11 mouse cellular contexts compared by ENCODE assay signal in the genomic region with DNA sequence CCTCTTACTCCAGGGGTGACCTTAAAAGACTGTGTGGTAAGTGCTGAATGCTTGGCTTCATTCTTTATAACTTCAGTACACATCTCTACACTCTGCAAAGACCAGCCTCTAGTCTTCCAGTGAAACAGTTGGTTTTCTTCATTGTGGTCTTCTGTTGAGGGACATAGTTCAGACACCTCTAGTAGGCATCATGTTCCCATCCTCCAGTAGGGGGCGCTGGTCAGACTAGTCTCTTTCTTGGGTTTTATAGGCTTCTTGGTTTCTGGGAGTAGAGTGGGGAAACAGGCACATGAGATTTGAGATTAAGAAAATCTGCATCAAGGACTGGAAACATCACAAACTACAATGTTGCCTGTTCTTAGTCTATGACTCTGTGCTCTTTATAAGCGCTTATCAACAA. TPM values are rescaled to one million over a fixed set of nuclear protein-coding genes. Genes with fewer than 3 reads are reported as not detected.
DNase-seq lines count a peak whose midpoint lies in the region; TF ChIP-seq lines count a peak whose summit lies in the region.
"Had no signal": no experiment of that assay in that cellular context is flagged by ENCODE, and none has a peak within 500 bp of the region (broad histone marks: within the 10 kb centered on the region; RNA-seq: fewer than 3 reads in every experiment).

No protein-coding gene starts in this region.

- H3K4me3 ChIP-seq in lung, adult 2 months (replicated peaks; ENCODE audit: extremely low read depth, low read depth, low read length): no peak overlapping the region
- H3K4me3 ChIP-seq in cortical plate, adult 2 months (ENCODE audit: insufficient read depth, low read length): no peak overlapping the region
- H3K4me3 ChIP-seq: erythroblast, embryonic 14.5 days; limb, embryonic 10.5 days; neural tube, embryonic 12.5 days had no signal

- H3K27ac ChIP-seq in cortical plate, adult 2 months (ENCODE audit: insufficient read depth, low read length): peak overlapping the region; percentile 18; the same call in 1 of the 2 replicates
- H3K27ac ChIP-seq: limb, embryonic 10.5 days; neural tube, embryonic 12.5 days had no signal

- WGBS in lung, adult 2 months: 60% methylated on average over 2 of the region's 2 CpGs

- no peak for TF ChIP-seq POLR2A in lung, adult 2 months (IDR thresholded peaks at IDR 0.05; ENCODE audit: borderline replicate concordance, extremely low read depth, low read depth, low read length)
- no peak for TF ChIP-seq POLR2A in cortical plate, adult 2 months (IDR thresholded peaks at IDR 0.05; ENCODE audit: extremely low read depth, insufficient read depth, low read length)

- DNase-seq in lung, postnatal 36 days: peak; percentile 38
- DNase-seq in lung, adult 2 months: no peak
- peak; percentile 34 for DNase-seq in MEL-GATA-1-ER (ENCODE audit: extremely low read depth, low read depth)
- peak; percentile 42 for DNase-seq in thymus, postnatal 14 days
- DNase-seq in right cerebral cortex, adult 2 months (ENCODE audit: low spot score in 2 of 2): no peak
- DNase-seq in cerebellum, adult 11-12 months: no peak
- DNase-seq: adrenal gland, adult 2 months had no signal

- TF ChIP-seq CTCF in lung, adult 2 months (IDR thresholded peaks at IDR 0.05; ENCODE audit: insufficient read depth, low read length): no peak
- TF ChIP-seq CTCF in cortical plate, adult 2 months (IDR thresholded peaks at IDR 0.05; ENCODE audit: extremely low read depth, insufficient read depth, low read length): no peak

- no peaks in the 10 kb centered on the region for H3K4me1 ChIP-seq in lung, adult 2 months (ENCODE audit: control insufficient read depth, insufficient read depth, low read length)
- peaks cover 7% of the 10 kb centered on the region for H3K4me1 ChIP-seq in cortical plate, adult 2 months (ENCODE audit: control insufficient read depth, insufficient read depth, low read length)
- H3K4me1 ChIP-seq: limb, embryonic 10.5 days; neural tube, embryonic 12.5 days had no signal

RNA-seq across cellular contexts. Expression of a gene that starts 26.1 kb away (rescaled TPM):
- polyA plus RNA-seq in lung, adult 2 months (2012; rRNA removed): 0.38 and 0.40 TPM in 2 replicates
- 24.4 and 25.1 TPM in 2 replicates for polyA plus RNA-seq in cortical plate, adult 2 months (2012; rRNA removed)
- polyA plus RNA-seq: erythroblast, embryonic 14.5 days had no signal

RNA-seq across cellular contexts. Expression of a gene that starts 31.6 kb away (rescaled TPM):
- polyA plus RNA-seq in lung, adult 2 months (2012; rRNA removed): 251 and 265 TPM in 2 replicates
- 532 and 541 TPM in 2 replicates for polyA plus RNA-seq in cortical plate, adult 2 months (2012; rRNA removed)

RNA-seq across cellular contexts. Expression of a gene that starts 47.1 kb away (rescaled TPM):
- polyA plus RNA-seq in lung, adult 2 months (2012; rRNA removed): 45.2 and 67.7 TPM in 2 replicates
- polyA plus RNA-seq in cortical plate, adult 2 months (2012; rRNA removed): 137 and 140 TPM in 2 replicates

Comparison
In these comparisons a context has a peak if more than half of its experiments do, and no peak if none do; other contexts are left out.
1. DNase-seq: peak in lung, postnatal 36 days (single experiment), MEL-GATA-1-ER (single experiment) and thymus, postnatal 14 days (single experiment); none in lung, adult 2 months (single experiment), right cerebral cortex, adult 2 months (0 of 2) and cerebellum, adult 11-12 months (single experiment).
2. RNA of a gene that starts 26.1 kb away (polyA plus RNA-seq): 24.4 to 25.1 TPM in cortical plate, adult 2 months; 0.38 to 0.40 TPM in lung, adult 2 months; every median in the first group is over 10 times any median in the second.